Mouse (Mus musculus) midbrain, postnatal 0 days (tissue): ENCODE results near the gene Ccdc169. TPM values are rescaled to one million over a fixed set of nuclear protein-coding genes. Genes with fewer than 3 reads are reported as not detected.

Experiments
- ATAC-seq: fragments of 200-750 bp; cut with Nextera tagmentation; 2 replicates; pipeline ENCODE4 v1.8.0; 2017; ENCODE audit warnings: moderate number of reproducible peaks, mild to moderate bottlenecking, moderate TSS enrichment, moderate library complexity; ENCODE audit not compliant: low FRiP score
- DNase-seq: peaks from one replicate; pipeline ENCODE4 v3.0.0-alpha.2; 2015; ENCODE audit warnings: low spot score
- H3K27ac ChIP-seq: fragments of 300-500 bp; sonication (generic); 2 replicates; pipeline ENCODE4 v1.5.1; 2014; ENCODE audit warnings: low read depth, mild to moderate bottlenecking, low read length, mixed read lengths
- H3K27me3 ChIP-seq: fragments of 300-500 bp; sonication (generic); 2 replicates; pipeline ENCODE4 v1.6.1; 2014; ENCODE audit warnings: low read length, control low read depth, mixed read lengths; ENCODE audit not compliant: insufficient read depth
- H3K36me3 ChIP-seq: fragments of 300-500 bp; sonication (generic); 2 replicates; pipeline ENCODE4 v1.6.1; 2014; ENCODE audit warnings: low read length, control low read depth, mixed read lengths; ENCODE audit not compliant: insufficient read depth
- H3K4me1 ChIP-seq: fragments of 300-500 bp; sonication (generic); 2 replicates; pipeline ENCODE4 v1.6.1; 2014; ENCODE audit warnings: mild to moderate bottlenecking, control low read depth, antibody characterized with exemption, low read length, mixed read lengths; ENCODE audit not compliant: insufficient read depth
- H3K4me2 ChIP-seq: fragments of 300-500 bp; sonication (generic); 2 replicates; pipeline ENCODE4 v1.6.1; 2014; ENCODE audit warnings: low read depth, mild to moderate bottlenecking, low read length, mixed read lengths; ENCODE audit not compliant: poor library complexity, severe bottlenecking
- H3K4me3 ChIP-seq: fragments of 300-500 bp; sonication (generic); 2 replicates; pipeline ENCODE4 v1.5.1; 2014; ENCODE audit warnings: low read depth, mild to moderate bottlenecking, low read length, moderate library complexity
- H3K9ac ChIP-seq: fragments of 300-500 bp; sonication (generic); replicated peaks from 2 replicates; pipeline ENCODE4 v1.6.1; 2014; ENCODE audit warnings: mild to moderate bottlenecking, low read length, moderate library complexity, mixed read lengths; ENCODE audit not compliant: poor library complexity, severe bottlenecking
- H3K9me3 ChIP-seq: fragments of 300-500 bp; sonication (generic); 2 replicates; pipeline ENCODE4 v1.6.1; 2016; ENCODE audit warnings: low read length, control low read depth
- CTCF ChIP-seq: IDR thresholded peaks from 2 replicates; pipeline ENCODE4 v1.5.1; 2016; ENCODE audit warnings: antibody characterized with exemption, mild to moderate bottlenecking
- WGBS: fragments of 180-500 bp; shearing (Covaris S2); extraction: QIAGEN DNeasy Blood & Tissue Kit; methylation state at CpG from one replicate; pipeline ENCODE4 v1.1.7; 2014; 5-methylcytosine and 5-hydroxymethylcytosine counted together
- polyA plus RNA-seq: library from polyadenylated mRNA; unstranded; fragments of >200 nt; fragmentation: Nextera tagmentation; extraction: Ambion mirVana; gene quantifications from 2 replicates; pipeline ENCODE4 v1.2.1, GENCODE M21; 2015
- total RNA-seq: library from RNA; depleted of rRNA; stranded (reverse); fragments of >200 nt; gene quantifications from 2 replicates; pipeline ENCODE4 v1.2.3, GENCODE M21; 2014

Gene Ccdc169
- total and polyA plus RNA-seq, 2 experiments from 2014 or later: 0.05 to 0.11 TPM

DNA sequence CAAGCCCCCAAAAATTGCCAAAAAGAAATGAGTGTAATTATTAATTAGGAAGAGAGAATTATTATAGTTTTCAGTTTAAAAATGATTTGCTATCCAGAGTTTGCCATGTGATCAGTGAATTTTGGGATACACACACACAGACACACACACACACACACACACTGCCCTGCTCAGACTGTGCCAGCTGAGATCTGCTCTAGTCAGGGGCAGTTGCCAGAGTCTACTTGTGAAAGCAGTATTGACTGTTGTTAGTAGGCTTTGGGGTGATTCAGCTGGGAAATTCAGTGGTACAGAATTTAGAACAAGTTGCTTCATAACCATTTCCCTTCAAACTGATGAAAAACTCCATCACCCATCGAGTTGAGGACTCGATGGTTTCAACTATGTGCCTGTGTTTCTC lies 10.0 kb downstream of the Ccdc169 start:
- ATAC-seq: no peak
- no peaks in the 10 kb centered on the region for H3K36me3 ChIP-seq
- no peak for TF ChIP-seq CTCF
- no peaks in the 10 kb centered on the region for H3K4me1 ChIP-seq
- no peaks in the 10 kb centered on the region for H3K27me3 ChIP-seq
- H3K9me3 ChIP-seq: no peaks in the 10 kb centered on the region
- H3K9ac ChIP-seq: no peak overlapping the region
- no peak overlapping the region for H3K4me3 ChIP-seq
- no peak overlapping the region for H3K27ac ChIP-seq
- DNase-seq: no peak
- WGBS: 75% methylated on average over 2 of the region's 2 CpGs
- H3K4me2 ChIP-seq: no peak overlapping the region

DNA sequence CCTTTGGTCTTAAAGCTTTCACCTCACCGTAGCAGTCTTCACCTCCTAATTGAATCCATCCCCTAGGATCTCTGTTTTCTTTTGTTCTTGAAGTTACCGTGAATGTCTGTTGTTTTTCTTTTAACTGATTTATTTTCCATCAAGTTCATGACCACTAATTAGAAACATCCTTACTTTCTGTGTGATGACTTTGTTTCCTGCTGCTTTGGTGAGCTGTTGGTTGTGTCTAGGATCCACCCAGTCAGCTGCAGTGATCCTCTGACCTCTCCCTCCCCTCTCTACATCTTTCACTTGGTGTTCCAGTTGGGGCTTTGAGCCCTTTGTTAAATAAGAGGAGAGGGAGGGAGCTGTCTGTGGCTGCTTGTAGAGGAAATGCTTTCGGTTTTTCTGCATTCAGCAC lies 11.0 kb downstream of the Ccdc169 start:
- 34% methylated on average over 3 of the region's 3 CpGs for WGBS
- no peaks in the 10 kb centered on the region for H3K9me3 ChIP-seq
- H3K27me3 ChIP-seq: no peaks in the 10 kb centered on the region
- H3K4me2 ChIP-seq: no peak overlapping the region
- DNase-seq: no peak
- TF ChIP-seq CTCF: no peak
- no peak overlapping the region for H3K9ac ChIP-seq
- no peaks in the 10 kb centered on the region for H3K4me1 ChIP-seq
- ATAC-seq: no peak
- H3K4me3 ChIP-seq: no peak overlapping the region
- no peaks in the 10 kb centered on the region for H3K36me3 ChIP-seq
- no peak overlapping the region for H3K27ac ChIP-seq

DNA sequence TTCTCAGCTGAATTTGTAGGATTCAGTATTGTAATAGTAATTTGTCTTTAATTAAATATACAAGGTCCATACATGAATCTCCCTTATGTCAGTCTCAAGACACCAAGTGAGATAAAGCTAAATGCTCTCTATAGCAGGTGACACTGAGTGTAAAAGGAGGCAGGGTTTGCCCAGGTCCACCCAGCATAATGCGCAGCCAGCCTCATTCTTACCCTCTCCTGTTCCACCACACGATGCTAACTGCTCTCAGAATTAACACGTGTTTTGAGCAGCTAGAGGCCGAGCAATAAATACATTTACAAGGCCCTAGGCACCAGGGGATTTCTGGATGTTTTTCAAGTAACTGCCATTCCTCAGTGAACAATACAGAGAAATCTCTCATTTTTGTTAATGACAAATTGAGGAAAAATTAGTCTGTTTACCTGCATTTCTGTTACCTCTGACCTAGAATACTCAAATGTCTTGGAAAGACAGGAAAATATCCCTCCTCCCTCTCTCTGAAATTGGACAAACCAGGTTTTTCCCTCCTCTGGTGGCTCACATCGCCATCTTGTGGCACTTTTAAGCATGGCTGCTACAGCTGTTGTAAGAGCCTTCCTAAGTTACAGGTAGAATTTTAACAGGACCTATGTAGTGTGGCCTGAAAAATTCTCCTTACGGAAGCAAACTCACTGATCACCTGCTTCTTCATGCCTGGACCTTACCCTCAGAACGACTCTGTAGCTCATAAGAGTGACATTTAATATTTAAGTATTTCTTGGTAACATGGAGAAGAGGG lies 14.7 kb downstream of the Ccdc169 start:
- Histone ChIP-seq H3K9ac (no peak overlapping the region), H3K4me2 (no peak overlapping the region), H3K4me3 (no peak overlapping the region), H3K4me1 (no peaks in the 10 kb centered on the region), H3K36me3 (no peaks in the 10 kb centered on the region), H3K27me3 (no peaks in the 10 kb centered on the region), H3K9me3 (no peaks in the 10 kb centered on the region), H3K27ac (no peak overlapping the region)
- WGBS: 33% methylated on average over 7 of the region's 7 CpGs
- TF ChIP-seq CTCF: peak; percentile 98
- DNase-seq: peak; percentile 84
- ATAC-seq: peak; percentile 48; the same call in 1 of the 2 replicates

DNA sequence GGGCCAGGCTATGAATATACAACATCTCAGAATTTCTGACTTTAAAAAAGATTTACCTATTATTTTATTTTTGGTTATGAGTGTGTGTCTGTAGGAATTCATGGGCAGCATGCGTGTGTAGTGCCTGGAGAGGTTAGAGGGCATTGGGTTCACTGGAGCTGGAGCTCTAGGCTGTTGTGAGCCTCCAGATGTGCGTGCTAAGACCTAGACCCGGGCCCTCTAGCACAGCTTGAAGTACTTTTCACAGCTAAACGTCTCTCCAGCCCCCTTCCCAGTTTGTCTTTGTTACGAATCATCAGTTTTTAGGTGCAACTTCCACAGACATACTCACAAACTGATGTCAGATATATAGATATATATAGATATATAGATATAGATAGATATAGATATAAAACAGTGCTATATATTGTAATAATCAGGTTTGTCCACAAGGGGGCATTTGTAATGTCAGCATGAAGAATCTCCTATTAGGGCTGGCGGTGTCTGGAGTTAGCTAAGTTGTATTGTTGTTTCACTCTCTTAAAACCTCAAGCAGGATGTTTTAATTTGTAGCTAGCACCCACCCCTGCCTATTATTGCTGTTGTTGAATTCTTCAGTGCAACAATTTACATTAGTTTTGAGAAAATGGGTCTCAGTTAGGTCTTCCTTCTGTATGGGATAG lies 15.7 kb downstream of the Ccdc169 start:
- Histone ChIP-seq H3K4me2 (no peak overlapping the region), H3K9ac (no peak overlapping the region), H3K36me3 (no peaks in the 10 kb centered on the region), H3K27me3 (no peaks in the 10 kb centered on the region), H3K27ac (no peak overlapping the region), H3K4me1 (no peaks in the 10 kb centered on the region), H3K4me3 (no peak overlapping the region), H3K9me3 (no peaks in the 10 kb centered on the region)
- ATAC-seq: no peak
- TF ChIP-seq CTCF: peak; percentile 74
- WGBS: 64% methylated on average over 6 of the region's 6 CpGs
- DNase-seq: peak; percentile 72

DNA sequence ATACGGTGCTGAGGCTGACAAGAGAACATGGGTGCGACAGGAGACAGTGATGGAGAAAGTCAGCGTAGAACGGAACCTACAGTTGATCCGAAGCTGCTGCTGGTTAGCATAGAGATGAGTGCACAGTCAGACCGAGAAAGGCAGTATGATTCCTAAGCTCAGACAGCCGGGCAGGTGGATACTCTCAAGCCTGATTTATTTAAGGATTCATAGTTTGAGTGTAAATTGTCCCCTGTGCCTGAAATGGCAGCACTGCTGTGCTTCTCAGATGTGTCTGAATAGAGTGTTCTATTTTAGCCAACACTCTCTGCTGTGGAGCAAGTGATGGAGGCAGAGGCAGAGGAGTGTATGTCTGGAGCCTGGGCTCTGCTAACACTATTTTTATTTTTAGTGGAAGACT lies 17.0 kb downstream of the Ccdc169 start:
- no peak overlapping the region for H3K27ac ChIP-seq

DNA sequence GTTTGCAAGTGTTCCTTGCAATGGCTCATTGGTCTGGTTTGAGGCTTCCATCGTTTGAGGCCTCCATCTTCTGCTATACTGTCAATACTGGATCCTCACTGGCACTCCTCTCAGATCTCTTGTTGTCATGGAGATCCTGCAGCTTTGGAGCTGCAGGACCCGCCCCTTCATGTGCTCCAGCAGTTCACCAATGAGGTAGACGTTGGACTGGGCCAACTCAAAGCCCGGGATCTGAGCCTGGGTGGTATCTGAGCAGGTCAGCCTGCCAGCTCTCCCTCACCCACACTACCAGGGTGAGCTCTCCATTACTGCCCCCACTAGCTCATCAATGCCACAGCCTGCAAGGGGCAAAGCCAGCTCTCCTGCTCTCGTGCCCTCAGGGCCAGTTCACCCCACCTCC lies 20.3 kb downstream of the Ccdc169 start:
- Histone ChIP-seq H3K4me2 (no peak overlapping the region), H3K27me3 (no peaks in the 10 kb centered on the region), H3K27ac (no peak overlapping the region), H3K9ac (no peak overlapping the region), H3K36me3 (no peaks in the 10 kb centered on the region), H3K4me1 (no peaks in the 10 kb centered on the region; the same call in 1 of the 2 replicates), H3K4me3 (no peak overlapping the region), H3K9me3 (no peaks in the 10 kb centered on the region)
- DNase-seq (peak; percentile 45), ATAC-seq (peak; percentile 61)
- TF ChIP-seq CTCF: no peak
- WGBS: 51% methylated on average over 5 of the region's 5 CpGs

More for the DNA sequence above, 17.0 kb downstream of the Ccdc169 start:
- no peaks in the 10 kb centered on the region for H3K27me3 ChIP-seq
- TF ChIP-seq CTCF: no peak
- DNase-seq: no peak
- H3K9ac ChIP-seq: no peak overlapping the region
- no peak overlapping the region for H3K4me2 ChIP-seq
- WGBS: 86% methylated on average over 7 of the region's 7 CpGs
- H3K36me3 ChIP-seq: no peaks in the 10 kb centered on the region
- H3K4me3 ChIP-seq: no peak overlapping the region
- no peaks in the 10 kb centered on the region for H3K4me1 ChIP-seq
- ATAC-seq: no peak
- H3K9me3 ChIP-seq: no peaks in the 10 kb centered on the region
